Mouse (Mus musculus) MN1 (cell line): Measurements from ENCODE around the gene Tspan9.

Experiments used
- DNase-seq: peaks from one replicate; pipeline ENCODE4 v3.0.0-alpha.2; 2016; ENCODE audit warnings: low spot score

Gene Tspan9

DNA sequence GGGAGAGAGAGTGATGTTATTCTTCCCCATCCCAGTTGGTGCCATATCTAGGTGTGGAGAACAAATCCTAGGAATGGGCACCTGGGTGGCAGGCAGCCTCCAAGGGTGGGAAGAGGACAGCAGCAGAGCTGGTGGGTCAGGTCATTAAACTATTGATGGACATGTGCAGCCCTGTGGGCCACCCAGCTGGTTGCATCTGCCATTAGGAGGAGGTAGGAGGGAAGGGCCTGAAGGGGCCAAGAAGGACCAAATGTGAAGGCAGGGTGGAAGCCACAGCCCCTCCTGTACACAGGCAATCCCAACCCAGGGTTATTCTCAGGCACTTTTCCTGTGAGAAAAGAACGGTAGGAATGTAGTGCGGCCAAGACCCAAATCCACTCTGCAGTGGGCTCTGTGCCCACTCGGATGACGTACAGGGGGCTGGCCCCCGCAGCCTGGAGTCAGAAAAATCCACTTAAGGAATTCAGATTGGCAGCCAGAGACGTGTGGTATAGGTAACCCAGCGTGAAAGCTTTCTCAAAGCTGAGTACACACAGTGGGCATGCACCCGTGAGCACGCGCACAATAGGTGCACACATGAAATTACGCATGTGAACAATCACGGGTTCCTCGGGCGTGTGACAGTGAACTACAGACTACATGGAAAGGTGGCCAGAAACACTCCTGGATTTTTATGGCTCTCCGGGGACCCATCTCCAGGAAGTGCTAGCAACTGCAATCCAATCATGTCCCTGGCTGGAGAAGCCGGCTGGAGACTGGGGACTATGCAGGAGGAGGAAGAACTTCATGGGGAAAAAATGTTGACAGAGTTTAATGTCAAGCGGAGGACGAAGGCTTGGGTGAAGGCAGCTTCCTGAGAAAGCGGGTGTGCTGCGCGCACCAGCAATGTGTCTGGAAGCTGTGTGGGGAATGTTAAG lies 67.0 kb downstream of the Tspan9 start:
- DNase-seq, result no peak

DNA sequence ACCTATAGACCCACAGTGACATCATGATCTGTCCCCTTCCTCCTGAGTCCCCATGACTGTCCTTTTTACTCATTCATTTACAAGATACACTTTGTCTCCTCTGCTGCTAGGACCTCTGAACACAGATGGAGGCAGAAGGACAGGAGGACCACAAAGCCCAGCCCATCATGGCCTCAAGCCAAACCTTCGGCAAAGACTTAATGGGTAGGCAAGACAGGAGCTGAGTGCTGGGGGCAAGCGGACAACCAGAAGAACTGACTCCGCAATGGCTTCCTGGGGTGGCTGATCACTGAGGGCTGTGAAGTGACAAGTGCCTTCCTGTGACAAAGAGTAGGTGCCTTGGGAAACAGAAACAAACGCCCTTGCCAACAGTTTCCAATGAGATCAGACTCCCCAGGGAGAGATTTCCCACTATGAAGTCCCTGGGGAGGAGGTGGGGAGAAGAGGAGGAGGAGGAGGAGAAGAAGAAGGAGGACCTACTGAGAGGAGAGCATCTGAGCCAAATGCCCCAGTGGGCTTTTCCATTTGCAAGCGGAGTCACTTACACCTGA lies 67.9 kb downstream of the Tspan9 start:
- DNase-seq, result no peak

DNA sequence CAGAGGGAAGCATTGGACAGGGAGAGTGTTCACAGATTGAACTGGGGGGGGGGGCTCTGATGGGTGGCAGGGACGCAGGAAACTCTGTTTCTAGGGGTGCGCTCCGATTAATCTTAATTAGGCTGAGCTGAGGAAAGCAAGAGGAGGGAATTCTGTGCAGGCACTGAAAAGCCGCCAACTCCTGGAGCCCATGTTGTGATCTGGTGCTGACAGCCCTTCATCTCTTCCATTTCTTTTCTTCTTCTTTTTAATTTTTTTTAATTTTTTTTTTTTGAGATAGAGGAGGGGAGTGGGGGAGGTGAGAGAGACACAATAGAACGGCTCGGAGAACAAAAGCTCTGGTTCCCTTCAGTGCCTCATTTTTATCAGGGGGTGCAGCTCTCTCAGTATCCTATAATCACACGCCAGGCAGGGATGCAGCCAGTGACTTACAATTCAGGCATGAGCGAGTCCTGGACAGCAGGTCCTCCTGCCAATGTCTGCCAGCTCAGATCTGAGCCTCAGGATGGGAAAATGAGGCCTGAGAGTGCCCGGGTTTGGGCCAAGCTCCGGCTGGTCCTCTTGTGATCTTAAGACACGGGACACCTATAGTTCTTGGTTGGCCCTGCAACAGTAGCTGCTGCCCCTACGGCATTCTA lies 72.4 kb downstream of the Tspan9 start:
- no peak for DNase-seq

DNA sequence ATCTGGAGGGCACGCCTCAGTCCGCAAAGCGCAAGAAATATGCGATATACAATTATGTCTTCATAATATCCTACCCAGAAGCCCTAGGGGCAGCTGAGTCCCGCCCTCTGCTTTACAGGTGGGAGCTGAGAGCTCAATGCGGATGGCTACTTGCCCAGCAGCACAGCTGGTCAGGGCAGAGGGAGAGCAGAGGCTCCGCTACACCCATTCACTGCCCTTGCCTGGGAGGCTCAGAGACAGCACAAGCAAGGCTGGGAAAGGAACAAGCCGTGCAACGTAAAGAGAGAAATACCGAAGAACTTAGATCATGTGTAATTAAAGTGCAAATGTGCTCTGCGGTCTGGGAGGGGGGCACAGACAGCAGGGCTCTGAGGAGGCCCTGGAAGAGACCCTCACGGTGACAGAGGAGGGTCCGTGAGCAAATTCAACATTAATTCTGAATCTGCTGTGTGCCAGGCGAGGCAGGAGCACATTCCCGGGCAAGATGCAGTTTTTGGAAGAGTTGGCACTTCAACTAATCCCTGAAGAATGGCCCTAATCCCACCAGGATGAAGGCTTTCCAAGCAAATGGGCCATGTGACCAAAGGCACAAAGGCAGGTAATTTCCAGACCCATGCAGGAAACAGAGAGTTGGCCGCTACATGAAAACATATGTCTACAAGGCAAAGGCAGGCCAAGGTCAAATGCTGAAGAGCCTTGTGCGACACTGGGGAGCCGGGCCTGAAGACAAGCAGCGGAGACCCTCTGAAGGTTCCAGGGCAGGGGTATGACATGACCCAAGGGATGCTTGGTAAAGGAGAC lies 73.1 kb downstream of the Tspan9 start:
- no peak for DNase-seq

DNA sequence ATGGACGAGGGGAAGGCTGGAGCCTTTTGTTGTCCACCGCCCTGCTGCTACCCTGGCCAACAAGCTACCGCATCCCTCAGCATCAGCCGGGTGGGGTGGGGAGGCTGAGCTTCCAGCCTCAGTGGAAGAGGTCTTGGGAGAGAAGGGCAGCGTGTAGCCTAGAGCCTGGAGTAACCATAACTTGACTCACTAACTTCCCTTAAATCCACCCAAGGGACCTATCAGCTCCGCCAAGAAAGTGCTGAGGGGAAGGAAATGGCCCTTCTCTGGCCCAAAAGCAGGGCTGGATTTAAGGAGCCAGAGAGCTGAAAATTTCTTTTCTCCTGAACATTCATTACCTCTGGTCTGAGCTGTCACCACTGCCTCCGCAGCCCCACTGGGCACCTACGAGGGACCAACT lies 75.2 kb downstream of the Tspan9 start:
- no peak for DNase-seq

DNA sequence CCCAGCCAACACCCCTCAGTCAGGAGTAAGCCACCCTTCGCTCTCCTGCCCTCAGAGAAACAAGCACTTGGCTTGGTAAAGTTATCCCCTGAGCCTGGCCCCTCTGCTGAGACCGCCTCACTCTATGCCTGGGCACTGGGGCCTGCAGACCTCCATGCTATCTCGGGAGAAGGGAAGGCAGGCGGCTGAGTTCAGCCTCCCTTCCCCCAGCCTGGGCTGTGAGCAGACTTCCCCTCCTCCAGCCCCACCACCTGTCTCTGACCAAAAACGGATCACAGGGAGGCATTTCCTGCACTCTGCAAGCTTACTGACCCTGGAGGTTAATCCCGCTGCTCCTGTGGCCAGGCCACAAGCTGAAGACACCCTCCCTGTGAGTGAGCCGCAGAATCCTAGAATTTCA lies 77.4 kb downstream of the Tspan9 start:
- DNase-seq, result no peak

DNA sequence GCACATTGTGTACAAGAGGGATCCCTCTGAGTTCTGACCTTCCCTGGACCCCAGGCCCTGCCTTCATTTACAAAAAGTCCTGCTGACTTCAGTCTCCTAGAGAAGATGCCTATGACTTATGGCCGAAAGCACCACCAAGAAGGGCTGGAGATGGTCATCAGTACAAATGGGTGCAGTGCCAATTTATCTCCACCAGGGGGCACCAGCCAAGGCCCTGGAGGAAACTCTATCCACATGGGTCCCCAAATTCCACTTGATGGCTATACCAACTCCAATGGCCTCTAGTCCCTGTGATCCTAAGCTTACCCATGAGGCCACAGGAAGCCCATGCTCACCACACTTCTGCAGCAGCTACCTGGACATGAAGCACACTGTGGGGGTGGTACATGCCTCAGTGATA lies 79.9 kb downstream of the Tspan9 start:
- no peak for DNase-seq

DNA sequence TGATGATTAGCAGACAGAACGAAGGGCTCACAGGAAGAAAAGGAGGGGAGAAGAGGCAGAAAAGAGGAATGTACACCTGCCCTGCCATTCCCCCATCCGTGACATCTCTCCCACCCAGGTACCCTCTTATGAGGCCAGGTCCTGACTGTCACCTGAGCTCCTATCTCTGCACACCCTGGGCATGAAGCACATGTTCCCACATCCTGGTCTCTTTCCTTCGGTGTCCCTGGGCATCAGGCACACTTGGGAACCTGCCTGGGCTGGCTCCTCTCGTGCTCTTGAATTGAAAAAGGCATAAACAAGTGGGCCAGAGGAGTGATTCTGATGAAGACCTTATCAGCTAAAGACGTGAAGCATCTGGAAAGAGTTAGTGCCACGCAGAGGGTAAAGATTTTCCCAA lies 80.6 kb downstream of the Tspan9 start:
- DNase-seq, result no peak

DNA sequence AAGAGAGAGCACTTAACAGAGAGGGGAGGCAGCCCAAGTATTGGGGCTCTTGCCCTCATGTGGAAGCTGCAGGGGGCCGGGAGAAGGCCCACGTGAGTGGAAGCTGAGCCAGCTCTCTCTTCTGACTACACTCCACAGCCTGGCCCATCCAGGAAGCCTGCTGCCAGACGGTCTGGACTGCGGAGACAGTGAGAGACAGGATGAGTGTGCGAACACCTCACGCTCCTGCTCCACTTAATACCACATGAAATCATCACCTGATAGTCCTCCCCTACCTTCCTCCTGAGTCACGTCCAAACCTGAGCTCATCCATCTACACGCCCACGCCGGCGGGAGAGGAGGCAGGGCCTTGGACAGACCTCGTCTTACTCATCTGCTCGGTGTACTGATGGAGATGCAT lies 81.2 kb downstream of the Tspan9 start:
- DNase-seq, result no peak

DNA sequence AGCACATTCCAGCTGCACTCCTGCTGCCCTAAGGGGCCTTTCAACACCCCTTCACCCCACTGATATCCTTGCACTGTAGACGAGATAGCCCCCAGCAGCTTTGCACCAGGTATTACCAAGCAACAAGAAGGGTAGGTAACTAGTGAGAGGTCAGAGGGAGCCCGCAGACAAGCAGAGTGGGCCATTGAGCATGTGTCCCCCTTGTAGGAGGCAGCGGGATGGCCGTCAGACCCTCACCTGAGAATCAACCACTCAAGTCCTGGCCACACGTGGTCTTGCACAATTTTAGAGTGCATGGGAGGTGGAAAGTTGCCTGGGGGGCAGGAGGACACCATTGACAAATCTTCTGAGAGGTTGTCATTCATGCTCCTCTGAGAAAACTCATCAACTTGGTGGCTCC lies 82.1 kb downstream of the Tspan9 start:
- DNase-seq, result no peak

DNA sequence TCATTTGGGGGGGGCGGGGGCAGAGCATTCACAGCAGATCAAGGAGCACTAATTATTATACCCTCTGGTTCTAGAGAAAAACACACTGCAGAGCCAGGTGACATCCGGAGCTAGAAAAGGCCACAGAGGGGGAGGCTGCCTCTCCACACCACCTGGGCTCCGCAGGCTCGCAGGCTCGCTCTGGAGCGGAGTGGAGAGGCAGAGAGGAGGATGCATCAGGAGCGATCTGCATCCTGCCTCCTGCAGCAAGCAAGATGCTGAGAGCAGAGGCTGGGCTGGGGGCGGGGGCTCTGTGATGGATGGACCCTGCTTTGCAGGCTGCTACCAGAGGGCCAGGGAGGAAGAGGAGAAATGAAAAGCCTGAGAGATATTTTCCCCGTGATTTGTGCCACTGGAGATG lies 84.8 kb downstream of the Tspan9 start:
- DNase-seq, result no peak

DNA sequence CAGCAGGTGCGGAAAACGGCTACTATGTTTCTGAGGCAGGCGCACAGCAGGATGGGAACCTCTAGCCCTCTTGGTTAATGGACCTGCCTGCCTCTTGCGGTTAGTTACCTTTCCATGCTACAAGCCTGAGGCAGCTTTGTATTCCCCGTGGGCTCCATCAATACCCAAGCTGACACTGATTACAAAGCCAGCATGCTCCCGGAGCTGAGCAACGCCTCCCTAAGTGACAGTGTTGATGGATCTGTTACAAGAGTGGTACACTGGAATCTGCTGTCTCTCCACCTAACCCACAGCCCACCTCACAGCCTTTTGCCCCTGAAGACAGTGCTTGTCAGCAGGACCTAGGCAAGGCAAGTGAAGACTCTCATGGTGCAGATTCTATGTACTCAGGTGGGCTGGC lies 85.2 kb downstream of the Tspan9 start:
- no peak for DNase-seq

DNA sequence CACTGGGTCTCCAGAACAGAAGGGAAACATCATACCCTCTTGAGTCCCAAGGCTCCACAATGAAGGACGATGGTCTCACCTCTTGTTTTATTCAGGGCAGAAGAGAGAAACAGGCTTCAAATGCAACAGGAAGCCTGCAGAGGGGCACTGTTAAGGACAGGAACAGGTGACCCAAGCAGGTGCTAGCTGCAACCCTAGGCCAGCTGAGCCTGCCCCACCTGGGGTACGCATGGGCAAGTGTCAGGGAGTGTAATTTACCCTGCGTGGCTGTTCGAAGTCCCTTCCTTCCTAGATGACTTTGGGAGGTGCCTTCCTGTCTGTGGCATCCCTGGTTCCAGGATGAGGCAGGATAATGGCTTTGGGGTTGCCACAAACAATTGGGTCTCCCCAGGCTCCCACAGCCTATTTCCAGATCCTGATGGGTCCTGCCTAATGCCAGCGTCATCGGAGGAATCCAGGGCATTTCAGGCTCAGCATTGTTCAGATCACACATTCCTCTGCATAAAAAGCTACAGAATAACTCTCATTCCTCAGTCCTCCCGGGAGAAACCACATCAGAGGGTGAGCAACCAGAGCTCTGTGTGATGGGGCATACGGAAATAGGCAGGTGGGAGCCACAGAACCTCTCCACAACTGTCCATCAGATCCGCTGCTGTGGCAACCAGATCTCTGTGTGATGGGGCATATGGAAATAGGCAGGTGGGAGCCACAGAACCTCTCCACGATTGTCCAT lies 90.2 kb downstream of the Tspan9 start:
- no peak for DNase-seq

DNA sequence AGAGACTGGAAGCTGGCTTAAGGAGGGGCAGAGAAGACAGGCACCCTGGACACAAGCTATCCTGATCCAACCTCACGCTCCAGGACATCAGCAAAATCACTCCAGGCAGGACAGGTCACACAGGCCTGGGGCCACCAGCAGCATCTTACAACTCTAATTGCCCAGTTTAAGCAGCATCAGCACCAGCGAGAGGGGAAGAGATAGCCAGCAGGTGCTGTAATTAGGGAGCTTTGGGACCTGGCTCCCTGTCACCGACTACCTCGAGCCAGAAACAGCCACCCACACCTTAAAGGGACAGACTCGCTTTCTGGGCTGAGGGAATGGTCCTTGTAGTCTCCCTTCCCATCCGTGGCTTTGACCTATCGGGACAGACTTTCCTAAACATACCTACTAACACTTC lies 95.7 kb downstream of the Tspan9 start:
- no peak for DNase-seq

DNA sequence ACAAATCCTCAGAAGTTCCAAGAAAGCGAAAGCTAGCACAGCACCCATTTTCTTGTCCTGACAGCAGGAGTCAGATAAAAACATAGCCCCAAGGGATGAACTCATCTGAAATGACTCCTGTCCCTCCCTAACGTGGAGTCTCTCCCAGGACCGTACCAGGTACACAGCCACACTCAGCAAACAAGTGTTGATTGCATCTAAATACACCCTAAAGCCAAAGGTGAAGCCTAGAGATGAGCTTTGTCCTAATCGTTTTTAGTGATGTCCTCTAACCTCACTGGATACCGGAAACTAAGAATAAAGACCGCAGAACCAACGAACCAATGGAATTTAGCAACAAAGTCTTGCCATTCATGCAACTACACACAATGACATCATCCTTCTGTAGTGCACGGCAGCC lies 96.2 kb downstream of the Tspan9 start:
- no peak for DNase-seq

DNA sequence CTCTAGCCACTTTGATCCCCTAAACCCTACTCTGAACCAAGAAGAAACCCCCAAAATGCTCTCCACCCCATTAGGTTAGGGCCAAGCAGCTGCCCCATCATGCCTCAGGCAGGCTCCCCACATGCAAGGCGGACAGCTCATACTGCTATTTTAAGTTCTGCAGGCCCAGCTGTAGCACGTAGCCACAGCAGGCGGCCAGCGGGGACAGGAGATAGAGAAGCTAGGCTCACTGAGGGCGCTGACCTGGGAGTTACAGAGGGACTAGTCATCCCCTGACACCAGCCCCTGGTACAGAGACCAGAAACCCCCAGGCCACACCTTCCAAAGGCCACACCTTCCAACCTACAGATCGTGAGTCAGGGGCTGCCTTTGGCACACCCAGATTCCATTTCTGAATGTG lies 96.6 kb downstream of the Tspan9 start:
- DNase-seq, result no peak

DNA sequence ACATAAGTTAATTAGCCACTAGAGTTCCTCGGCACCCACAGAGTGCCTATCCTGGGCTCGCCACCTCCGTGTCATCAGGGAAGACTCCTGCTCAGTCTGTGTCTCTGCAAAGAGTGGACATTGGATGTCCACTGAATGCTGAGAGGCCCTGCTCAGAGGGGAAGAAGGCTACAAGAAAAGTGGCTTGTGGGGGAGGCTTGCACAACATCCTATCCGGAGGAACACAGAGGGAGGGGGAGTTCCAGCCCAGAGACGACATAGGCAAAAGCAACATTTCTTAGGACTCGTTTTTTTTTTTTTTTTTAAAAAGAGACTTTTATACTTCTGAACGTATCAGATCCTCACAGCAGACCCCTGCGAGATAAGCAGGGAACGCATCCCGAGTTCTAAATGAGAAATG lies 98.7 kb downstream of the Tspan9 start:
- DNase-seq, result no peak

DNA sequence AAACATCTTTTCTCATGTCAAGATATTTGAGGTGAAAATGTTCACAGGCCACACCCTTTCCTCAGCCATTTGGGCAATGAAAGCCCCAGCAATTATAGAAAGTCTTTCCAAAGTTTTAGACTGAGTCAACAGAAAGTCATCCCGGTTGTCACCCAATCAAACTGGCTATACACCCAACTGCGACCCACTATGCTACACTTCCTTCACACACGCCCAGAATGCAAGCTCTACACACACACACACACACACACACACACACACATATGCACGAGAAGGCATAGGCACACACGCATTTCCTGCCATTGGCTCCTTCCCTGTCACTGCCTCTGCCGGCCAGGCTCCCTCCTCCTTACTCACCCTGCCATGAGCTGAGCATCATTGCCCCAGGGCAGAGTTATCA lies 99.9 kb downstream of the Tspan9 start:
- no peak for DNase-seq

DNA sequence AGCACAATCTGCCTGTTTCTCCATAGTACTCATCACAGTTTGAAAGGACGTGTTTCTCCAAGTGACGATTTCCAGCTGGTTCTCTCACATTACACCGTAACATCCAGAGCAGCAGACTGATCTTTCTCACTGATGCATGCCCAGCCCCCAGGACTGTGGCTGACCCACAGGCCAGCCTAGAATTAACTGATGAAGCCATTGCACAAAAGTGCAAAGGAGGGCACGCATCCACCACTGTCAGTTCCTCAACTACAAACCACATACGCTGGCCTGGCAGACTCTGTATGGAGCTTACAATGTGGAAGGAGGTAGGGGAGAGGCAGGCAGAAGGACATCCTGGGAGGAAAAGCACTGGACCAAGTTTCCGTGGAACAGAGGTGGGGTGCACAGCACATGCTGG lies 101.6 kb downstream of the Tspan9 start:
- no peak for DNase-seq

DNA sequence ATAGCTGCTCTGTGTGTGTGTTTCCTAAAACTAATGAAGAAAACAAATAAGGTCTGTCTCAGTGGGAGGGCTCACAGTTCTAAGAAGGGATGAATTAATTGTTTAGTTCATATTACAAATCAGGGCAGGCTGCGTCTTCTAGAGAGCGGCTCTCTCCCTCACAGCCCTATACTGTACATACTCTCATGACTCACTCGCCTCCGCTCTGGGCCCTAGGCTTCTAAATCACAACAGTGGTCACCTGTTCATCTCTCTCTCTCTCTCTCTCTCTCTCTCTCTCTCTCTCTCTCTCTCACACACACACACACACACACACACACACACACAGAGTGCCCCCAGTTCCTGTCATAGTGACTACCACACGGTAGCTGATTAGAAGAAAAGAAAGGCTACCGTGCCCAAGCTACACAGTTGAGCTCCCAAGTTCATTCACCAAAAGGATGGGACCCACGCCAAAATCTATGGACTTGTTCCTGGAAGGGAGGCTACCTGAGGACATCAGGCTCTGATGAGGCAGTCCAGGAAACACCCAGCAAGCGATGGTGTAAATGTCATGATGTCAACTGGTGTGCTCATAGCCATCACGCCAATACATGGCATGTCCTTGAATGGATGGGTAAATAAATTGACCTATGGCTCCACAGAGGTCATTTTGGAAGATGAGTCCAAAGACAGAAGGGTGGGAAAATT lies 104.2 kb downstream of the Tspan9 start:
- no peak for DNase-seq

DNA sequence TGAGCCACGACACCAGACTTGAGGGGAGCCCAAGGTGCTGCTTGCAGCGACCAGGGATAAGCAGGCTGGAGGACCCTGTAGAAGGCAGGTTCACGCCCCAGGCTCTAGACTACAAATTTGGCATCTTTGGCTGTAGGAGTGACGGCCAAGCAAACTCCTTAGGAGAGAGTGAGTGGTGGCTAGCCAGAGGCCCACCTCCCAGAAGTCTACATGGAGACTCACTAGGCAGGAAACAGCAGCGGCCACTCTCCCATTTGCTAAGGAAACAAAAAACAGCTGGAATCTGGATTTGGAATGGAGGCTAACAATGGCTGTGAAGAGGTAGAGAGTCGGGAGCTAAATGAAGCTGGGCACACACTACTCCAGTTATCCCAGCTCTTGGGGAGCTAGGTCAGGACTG lies 104.8 kb downstream of the Tspan9 start:
- no peak for DNase-seq
